Mouse (Mus musculus) kidney, adult 2 months (tissue): ENCODE data around the gene Mettl23.

Experiments
- CTCF ChIP-seq: fragments of 200-500 bp; conservative IDR thresholded peaks from 2 replicates; pipeline ENCODE4 v1.5.1; 2011; ENCODE audit warnings: low read depth, mild to moderate bottlenecking, control low read depth, low read length, moderate library complexity, mixed read lengths; ENCODE audit not compliant: insufficient read depth, insufficient read length
- POLR2A ChIP-seq: fragments of 200-500 bp; IDR thresholded peaks from one replicate; pipeline ENCODE4 v1.6.1; 2011; ENCODE audit warnings: low read depth, low read length, control low read depth

- TF ChIP-seq POLR2A (no peak), CTCF (no peak)
Measured at GRCm38 (mm10) chr11:116814884-116815415, 28.1 kb upstream of the Mettl23 start.
